Mouse (Mus musculus): ENCODE data around the gene Ell2. TPM values are rescaled to one million over a fixed set of nuclear protein-coding genes. Genes with fewer than 3 reads are reported as not detected.
A peak's percentile ranks its signal among the peaks of the same experiment; 100 is the strongest.

The Ell2 gene
- polyA plus RNA-seq, 2 experiments, result 7.7 to 9.4 TPM

DNA sequence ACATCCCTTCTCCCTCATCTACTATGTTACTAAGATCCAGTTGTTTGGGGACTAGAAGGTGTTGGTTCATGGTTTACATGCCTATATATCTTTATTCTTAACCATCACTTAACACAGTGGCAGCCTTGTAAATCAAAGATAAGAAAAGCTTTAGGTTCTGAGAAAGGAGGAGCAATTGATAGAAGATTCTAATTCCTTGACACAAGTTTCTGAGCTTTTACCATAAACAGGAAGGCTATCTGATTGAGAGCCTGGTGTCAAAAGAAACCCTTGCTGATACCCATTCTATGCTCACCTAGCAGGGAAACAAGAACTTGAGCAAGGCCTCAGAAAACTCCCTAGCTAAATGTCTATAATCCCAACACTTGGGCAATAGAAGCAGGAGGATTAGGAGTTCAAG lies 38.8 kb downstream of the Ell2 start:
- Histone ChIP-seq H3K27me3 (ENCODE audit: control insufficient read depth, insufficient read depth, low read length) (no peaks in the 10 kb centered on the region), H3K27ac (replicated peaks; ENCODE audit: low read depth, low read length) (no peak overlapping the region), H3K9me3 (ENCODE audit: control insufficient read depth, low read length) (no peaks in the 10 kb centered on the region), H3K4me2 (replicated peaks; ENCODE audit: low read depth, low read length, severe bottlenecking) (no peak overlapping the region), H3K4me3 (replicated peaks; ENCODE audit: low read length) (no peak overlapping the region), H3K36me3 (ENCODE audit: control insufficient read depth, insufficient read depth, low read length) (no peaks in the 10 kb centered on the region), H3K9ac (ENCODE audit: low read depth, low read length, severe bottlenecking) (no peak overlapping the region), H3K4me1 (ENCODE audit: control insufficient read depth, insufficient read depth, low read length) (no peaks in the 10 kb centered on the region; the same call in 1 of the 2 replicates)
- ATAC-seq (ENCODE audit: low FRiP score, low read depth) (no peak), DNase-seq (ENCODE audit: low spot score) (no peak)
- no peak for TF ChIP-seq POLR2A (IDR thresholded peaks at IDR 0.05; ENCODE audit: borderline replicate concordance, extremely low read depth, insufficient read depth, insufficient read length)

DNA sequence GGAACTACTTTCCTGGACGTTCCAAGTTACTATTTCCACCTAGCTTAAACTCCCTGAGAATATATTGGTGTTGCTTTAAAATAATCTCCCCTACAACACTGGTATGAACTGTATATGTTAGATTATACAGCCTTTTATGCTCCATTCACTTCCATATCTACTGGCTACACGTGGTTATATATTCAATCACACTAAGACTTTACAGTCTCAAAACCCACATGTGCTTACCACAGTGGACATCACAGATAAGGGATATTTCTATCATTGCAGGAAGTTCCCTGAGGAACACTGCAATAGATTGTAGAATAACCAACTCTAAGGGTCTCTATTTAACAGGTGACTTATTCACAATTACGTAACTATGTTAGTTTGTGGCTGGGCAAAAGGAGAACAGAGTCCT lies 40.7 kb downstream of the Ell2 start:
- Histone ChIP-seq H3K27me3 (ENCODE audit: control insufficient read depth, insufficient read depth, low read length) (no peaks in the 10 kb centered on the region), H3K9ac (ENCODE audit: low read depth, low read length, severe bottlenecking) (no peak overlapping the region), H3K4me1 (ENCODE audit: control insufficient read depth, insufficient read depth, low read length) (peaks cover 1% of the 10 kb centered on the region; the same call in 1 of the 2 replicates), H3K27ac (replicated peaks; ENCODE audit: low read depth, low read length) (no peak overlapping the region), H3K9me3 (ENCODE audit: control insufficient read depth, low read length) (no peaks in the 10 kb centered on the region), H3K36me3 (ENCODE audit: control insufficient read depth, insufficient read depth, low read length) (no peaks in the 10 kb centered on the region), H3K4me2 (replicated peaks; ENCODE audit: low read depth, low read length, severe bottlenecking) (no peak overlapping the region), H3K4me3 (replicated peaks; ENCODE audit: low read length) (no peak overlapping the region)
- DNase-seq (ENCODE audit: low spot score) (no peak), ATAC-seq (ENCODE audit: low FRiP score, low read depth) (no peak)
- TF ChIP-seq POLR2A (IDR thresholded peaks at IDR 0.05; ENCODE audit: borderline replicate concordance, extremely low read depth, insufficient read depth, insufficient read length), result no peak
- WGBS, result 85% methylated on average over 3 of the region's 3 CpGs

- Histone ChIP-seq H3K36me3 (ENCODE audit: control insufficient read depth, insufficient read depth, low read length) (no peaks in the 10 kb centered on the region), H3K4me3 (replicated peaks; ENCODE audit: low read length) (no peak overlapping the region), H3K4me1 (ENCODE audit: control insufficient read depth, insufficient read depth, low read length) (peaks cover 6% of the 10 kb centered on the region), H3K9ac (ENCODE audit: low read depth, low read length, severe bottlenecking) (no peak overlapping the region), H3K27ac (replicated peaks; ENCODE audit: low read depth, low read length) (no peak overlapping the region), H3K4me2 (replicated peaks; ENCODE audit: low read depth, low read length, severe bottlenecking) (no peak overlapping the region), H3K27me3 (ENCODE audit: control insufficient read depth, insufficient read depth, low read length) (no peaks in the 10 kb centered on the region), H3K9me3 (ENCODE audit: control insufficient read depth, low read length) (no peaks in the 10 kb centered on the region)
- DNase-seq (ENCODE audit: low spot score) (no peak), ATAC-seq (ENCODE audit: low FRiP score, low read depth) (no peak)
- WGBS, result 84% methylated on average over 7 of the region's 7 CpGs
- TF ChIP-seq POLR2A (IDR thresholded peaks at IDR 0.05; ENCODE audit: borderline replicate concordance, extremely low read depth, insufficient read depth, insufficient read length), result no peak
These were observed 42.1 kb downstream of the Ell2 start for GRCm38 (mm10) chr13:75748685-75749084.

GRCm38 (mm10) chr13:75750785-75751184 lies 44.2 kb downstream of the Ell2 start:
- DNase-seq (ENCODE audit: low spot score) (no peak), ATAC-seq (ENCODE audit: low FRiP score, low read depth) (no peak)
- 74% methylated on average over 2 of the region's 2 CpGs for WGBS
- Histone ChIP-seq H3K4me1 (ENCODE audit: control insufficient read depth, insufficient read depth, low read length) (peaks cover 6% of the 10 kb centered on the region), H3K9ac (ENCODE audit: low read depth, low read length, severe bottlenecking) (no peak overlapping the region), H3K27ac (replicated peaks; ENCODE audit: low read depth, low read length) (no peak overlapping the region), H3K4me3 (replicated peaks; ENCODE audit: low read length) (no peak overlapping the region), H3K9me3 (ENCODE audit: control insufficient read depth, low read length) (no peaks in the 10 kb centered on the region), H3K4me2 (replicated peaks; ENCODE audit: low read depth, low read length, severe bottlenecking) (no peak overlapping the region), H3K27me3 (ENCODE audit: control insufficient read depth, insufficient read depth, low read length) (no peaks in the 10 kb centered on the region), H3K36me3 (ENCODE audit: control insufficient read depth, insufficient read depth, low read length) (no peaks in the 10 kb centered on the region)
- TF ChIP-seq POLR2A (IDR thresholded peaks at IDR 0.05; ENCODE audit: borderline replicate concordance, extremely low read depth, insufficient read depth, insufficient read length), result no peak

- WGBS, result 69% methylated on average over 5 of the region's 5 CpGs
- ATAC-seq (ENCODE audit: low FRiP score, low read depth) (no peak), DNase-seq (ENCODE audit: low spot score) (peak; percentile 44)
- no peak overlapping the region for H3K4me2 ChIP-seq (replicated peaks; ENCODE audit: low read depth, low read length, severe bottlenecking)
- no peaks in the 10 kb centered on the region for H3K27me3 ChIP-seq (ENCODE audit: control insufficient read depth, insufficient read depth, low read length)
- no peak overlapping the region for H3K4me3 ChIP-seq (replicated peaks; ENCODE audit: low read length)
- no peak for TF ChIP-seq POLR2A (IDR thresholded peaks at IDR 0.05; ENCODE audit: borderline replicate concordance, extremely low read depth, insufficient read depth, insufficient read length)
- H3K4me1 ChIP-seq (ENCODE audit: control insufficient read depth, insufficient read depth, low read length), result peaks cover 6% of the 10 kb centered on the region
- no peak overlapping the region for H3K9ac ChIP-seq (ENCODE audit: low read depth, low read length, severe bottlenecking)
- H3K9me3 ChIP-seq (ENCODE audit: control insufficient read depth, low read length), result no peaks in the 10 kb centered on the region
- H3K27ac ChIP-seq (replicated peaks; ENCODE audit: low read depth, low read length), result 0 out of 2 replicates have a peak overlapping the region, but pooled peaks have one; percentile 7
- peaks cover 5% of the 10 kb centered on the region; the same call in 1 of the 2 replicates for H3K36me3 ChIP-seq (ENCODE audit: control insufficient read depth, insufficient read depth, low read length)
These were observed 45.8 kb downstream of the Ell2 start for GRCm38 (mm10) chr13:75752216-75752938.
